Mouse (Mus musculus): Measurements from ENCODE around the gene Nhs. TPM values are rescaled to one million over a fixed set of nuclear protein-coding genes. Genes with fewer than 3 reads are reported as not detected.

Nhs gene
- total and polyA plus RNA-seq, 3 experiments: 0.04 TPM; not detected in 2

- Histone ChIP-seq H3K9ac (ENCODE audit: control insufficient read depth, low read depth, low read length, poor library complexity, severe bottlenecking) (no peak overlapping the region), H3K27me3 (ENCODE audit: control insufficient read depth in 1 of 2, insufficient read depth in 2 of 2, low read length in 2 of 2) (no peaks in the 10 kb centered on the region), H3K4me1 (ENCODE audit: control insufficient read depth in 1 of 2, insufficient read depth in 2 of 2, low read length in 2 of 2) (no peaks in the 10 kb centered on the region), H3K27ac (ENCODE audit: control insufficient read depth, low read depth, low read length) (no peak overlapping the region), H3K79me2 (ENCODE audit: control insufficient read depth, insufficient read depth, low read length, poor library complexity) (no peaks in the 10 kb centered on the region), H3K36me3 (ENCODE audit: control insufficient read depth in 1 of 2, insufficient read depth in 2 of 2, low read length in 2 of 2) (no peaks in the 10 kb centered on the region), H3K4me3 (ENCODE audit: control insufficient read depth in 1 of 2, insufficient read depth in 1 of 2, low read depth in 2 of 2, low read length in 2 of 2) (no peak overlapping the region), H3K9me3 (replicated peaks; ENCODE audit: insufficient read depth, low read length) (no peaks in the 10 kb centered on the region)
- DNase-seq (ENCODE audit: low read depth, low spot score): no peak
- TF ChIP-seq GABPA (IDR thresholded peaks at IDR 0.05; ENCODE audit: low read depth, low read length) (no peak), E2F4 (IDR thresholded peaks at IDR 0.05; ENCODE audit: borderline replicate concordance, low read depth, low read length) (no peak), POLR2A (IDR thresholded peaks at IDR 0.05; ENCODE audit: control insufficient read depth in 1 of 2, insufficient read depth in 1 of 2, low read depth in 1 of 2, low read length in 2 of 2, poor library complexity in 1 of 2) (no peak), CTCF (IDR thresholded peaks at IDR 0.05 in 2 of 3, conservative IDR thresholded peaks at IDR 0.05 in 1 of 3; ENCODE audit: control insufficient read depth in 1 of 3, insufficient read depth in 1 of 3, low read depth in 2 of 3, low read length in 3 of 3, poor library complexity in 1 of 3, severe bottlenecking in 1 of 3) (no peak), SMC3 (IDR thresholded peaks at IDR 0.05; ENCODE audit: low read depth, low read length) (no peak), RAD21 (IDR thresholded peaks at IDR 0.05; ENCODE audit: low read depth, low read length) (no peak), CHD1 (IDR thresholded peaks at IDR 0.05; ENCODE audit: low read depth, low read length) (no peak), TCF12 (IDR thresholded peaks at IDR 0.05; ENCODE audit: low read depth, low read length) (no peak), NRF1 (IDR thresholded peaks at IDR 0.05; ENCODE audit: insufficient read depth, low read depth, low read length, poor library complexity, severe bottlenecking) (no peak), KAT2A (conservative IDR thresholded peaks at IDR 0.05; ENCODE audit: low read depth, low read length) (no peak), POLR2AphosphoS2 (IDR thresholded peaks at IDR 0.05; ENCODE audit: low read length) (no peak), ZNF384 (IDR thresholded peaks at IDR 0.05; ENCODE audit: low read depth, low read length) (no peak), CHD2 (IDR thresholded peaks at IDR 0.05; ENCODE audit: low read length) (no peak), ZMIZ1 (IDR thresholded peaks at IDR 0.05; ENCODE audit: low read depth, low read length) (no peak), BHLHE40 (IDR thresholded peaks at IDR 0.05; ENCODE audit: borderline replicate concordance, low read depth, low read length) (no peak), MXI1 (IDR thresholded peaks at IDR 0.05; ENCODE audit: low read depth, low read length) (no peak), GATA1 (IDR thresholded peaks at IDR 0.05; ENCODE audit: low read depth, low read length) (no peak), NELFE (IDR thresholded peaks at IDR 0.05; ENCODE audit: low read depth, low read length) (no peak), MAFK (IDR thresholded peaks at IDR 0.05; ENCODE audit: borderline replicate concordance, low read depth, low read length) (no peak), JUND (IDR thresholded peaks at IDR 0.05; ENCODE audit: low read depth, low read length) (no peak)
These were observed 103.9 kb downstream of the Nhs start for GRCm38 (mm10) chrX:162055635-162056034.

- no peak overlapping the region for H3K27ac ChIP-seq (ENCODE audit: control insufficient read depth, low read depth, low read length)
- H3K27me3 ChIP-seq (ENCODE audit: control insufficient read depth in 1 of 2, insufficient read depth in 2 of 2, low read length in 2 of 2): no peaks in the 10 kb centered on the region
- H3K4me3 ChIP-seq (ENCODE audit: control insufficient read depth in 1 of 2, insufficient read depth in 1 of 2, low read depth in 2 of 2, low read length in 2 of 2): no peak overlapping the region
- H3K79me2 ChIP-seq (ENCODE audit: control insufficient read depth, insufficient read depth, low read length, poor library complexity): no peaks in the 10 kb centered on the region
- no peaks in the 10 kb centered on the region for H3K4me1 ChIP-seq (ENCODE audit: control insufficient read depth in 1 of 2, insufficient read depth in 2 of 2, low read length in 2 of 2)
- DNase-seq (ENCODE audit: low read depth, low spot score): no peak
- H3K9ac ChIP-seq (ENCODE audit: control insufficient read depth, low read depth, low read length, poor library complexity, severe bottlenecking): no peak overlapping the region
- H3K9me3 ChIP-seq (replicated peaks; ENCODE audit: insufficient read depth, low read length): no peaks in the 10 kb centered on the region
- TF ChIP-seq TBP (IDR thresholded peaks at IDR 0.05; ENCODE audit: low read depth, low read length) (no peak), EP300 (IDR thresholded peaks at IDR 0.05; ENCODE audit: low read depth in 1 of 2, low read length in 2 of 2) (no peak), CHD1 (IDR thresholded peaks at IDR 0.05; ENCODE audit: low read depth, low read length) (no peak), MXI1 (IDR thresholded peaks at IDR 0.05; ENCODE audit: low read depth, low read length) (no peak), BHLHE40 (IDR thresholded peaks at IDR 0.05; ENCODE audit: borderline replicate concordance, low read depth, low read length) (no peak), JUND (IDR thresholded peaks at IDR 0.05; ENCODE audit: low read depth, low read length) (no peak), GABPA (IDR thresholded peaks at IDR 0.05; ENCODE audit: low read depth, low read length) (no peak), ETS1 (IDR thresholded peaks at IDR 0.05; ENCODE audit: low read depth, low read length) (no peak), SIN3A (IDR thresholded peaks at IDR 0.05; ENCODE audit: low read length) (no peak), KAT2A (conservative IDR thresholded peaks at IDR 0.05; ENCODE audit: low read depth, low read length) (no peak), RAD21 (IDR thresholded peaks at IDR 0.05; ENCODE audit: low read depth, low read length) (no peak), MYB (IDR thresholded peaks at IDR 0.05; ENCODE audit: low read depth, low read length) (no peak)
- H3K36me3 ChIP-seq (ENCODE audit: control insufficient read depth in 1 of 2, insufficient read depth in 2 of 2, low read length in 2 of 2): no peaks in the 10 kb centered on the region
These were observed 106.0 kb downstream of the Nhs start for GRCm38 (mm10) chrX:162053566-162053965.

Data from MEL (cell line).